ENCODE assay signal across 22 mouse cellular contexts in genomic region chrX:52159621-52160020, GRCm38 (mm10). TPM values are rescaled to one million over a fixed set of nuclear protein-coding genes. Genes with fewer than 3 reads are reported as not detected.
DNase-seq lines count a peak whose midpoint lies in the region; ATAC-seq and TF ChIP-seq lines count a peak whose summit lies in the region.
"Had no signal": no experiment of that assay in that cellular context is flagged by ENCODE, and none has a peak within 500 bp of the region (broad histone marks: within the 10 kb centered on the region; RNA-seq: fewer than 3 reads in every experiment).

No protein-coding gene starts in this region.

- DNase-seq in heart, adult 11 months: peak; percentile 70
- no peak for DNase-seq in heart, adult 9 months (ENCODE audit: low spot score in 2 of 2)
- no peak for DNase-seq in liver, embryonic 14.5 days (ENCODE audit: low read depth in 3 of 3, low spot score in 3 of 3)
- no peak for DNase-seq in adrenal gland, adult 8-10 months
- DNase-seq: adrenal gland, postnatal 10 days; adrenal gland, postnatal 25 days; B cell, adult 2 months; cerebellum, adult 11 months; cerebellum, adult 2 months; cerebellum, adult 9-10 months; cerebellum, postnatal 10 days; cerebellum, postnatal 25 days; forebrain, postnatal 0 days had no signal

- WGBS in liver, embryonic 14.5 days (ENCODE audit: insufficient replicate concordance): 69% methylated on average over 5 of the region's 5 CpGs
- 66% methylated on average over 5 of the region's 5 CpGs for WGBS in liver, embryonic 12.5 days (ENCODE audit: insufficient replicate concordance)

- H3K4me1 ChIP-seq in liver, embryonic 14.5 days (replicated peaks; ENCODE audit: control insufficient read depth in 2 of 2, insufficient read depth in 2 of 2, low read length in 1 of 2): no peaks in the 10 kb centered on the region
- H3K4me1 ChIP-seq in liver, embryonic 12.5 days: peaks cover 20% of the 10 kb centered on the region
- H3K4me1 ChIP-seq in ES-Bruce4 (ENCODE audit: control insufficient read depth, insufficient read depth, low read length): no peaks in the 10 kb centered on the region
- H3K4me1 ChIP-seq: embryonic facial prominence, embryonic 12.5 days had no signal

- no peak for TF ChIP-seq EP300 in liver, embryonic 14.5 days (IDR thresholded peaks at IDR 0.05; ENCODE audit: low read depth)
- TF ChIP-seq EP300 in ES-Bruce4 (IDR thresholded peaks at IDR 0.05; ENCODE audit: insufficient read depth, low read depth, low read length): no peak

- H3K9me3 ChIP-seq in liver, embryonic 14.5 days (ENCODE audit: control insufficient read depth, low read length): no peaks in the 10 kb centered on the region
- no peaks in the 10 kb centered on the region for H3K9me3 ChIP-seq in liver, embryonic 12.5 days (replicated peaks)
- no peaks in the 10 kb centered on the region for H3K9me3 ChIP-seq in ES-Bruce4 (replicated peaks; ENCODE audit: control insufficient read depth, insufficient read depth, low read length, poor library complexity, severe bottlenecking)
- H3K9me3 ChIP-seq: embryonic facial prominence, embryonic 10.5 days; embryonic facial prominence, embryonic 12.5 days; forebrain, embryonic 13.5 days; forebrain, embryonic 15.5 days had no signal

- no peaks in the 10 kb centered on the region for H3K36me3 ChIP-seq in liver, embryonic 14.5 days (replicated peaks; ENCODE audit: control insufficient read depth, insufficient read depth, low read depth)
- H3K36me3 ChIP-seq in liver, embryonic 12.5 days: no peaks in the 10 kb centered on the region
- no peaks in the 10 kb centered on the region for H3K36me3 ChIP-seq in ES-Bruce4 (ENCODE audit: control insufficient read depth, insufficient read depth, low read length, poor library complexity, severe bottlenecking)
- H3K36me3 ChIP-seq: embryonic facial prominence, embryonic 10.5 days; embryonic facial prominence, embryonic 12.5 days; forebrain, embryonic 15.5 days had no signal

- H3K9ac ChIP-seq in liver, embryonic 14.5 days (replicated peaks): no peak overlapping the region
- no peak overlapping the region for H3K9ac ChIP-seq in liver, embryonic 12.5 days
- no peak overlapping the region for H3K9ac ChIP-seq in ES-Bruce4 (ENCODE audit: low read depth, poor library complexity, severe bottlenecking)
- H3K9ac ChIP-seq: embryonic facial prominence, embryonic 12.5 days; forebrain, embryonic 13.5 days; forebrain, embryonic 15.5 days; forebrain, postnatal 0 days had no signal

- no peak overlapping the region for H3K27ac ChIP-seq in liver, embryonic 14.5 days
- H3K27ac ChIP-seq in liver, embryonic 12.5 days: no peak overlapping the region
- H3K27ac ChIP-seq in ES-Bruce4 (ENCODE audit: insufficient read depth, low read length): no peak overlapping the region
- H3K27ac ChIP-seq: embryonic facial prominence, embryonic 10.5 days; embryonic facial prominence, embryonic 12.5 days; forebrain, embryonic 13.5 days; forebrain, embryonic 15.5 days had no signal

- no peak overlapping the region for H3K4me3 ChIP-seq in liver, embryonic 14.5 days (ENCODE audit: insufficient read depth in 1 of 2, low read depth in 2 of 2, low read length in 2 of 2)
- H3K4me3 ChIP-seq in liver, embryonic 12.5 days: no peak overlapping the region
- H3K4me3 ChIP-seq in ES-Bruce4 (ENCODE audit: low read depth, low read length): no peak overlapping the region
- H3K4me3 ChIP-seq: embryonic facial prominence, embryonic 10.5 days; embryonic facial prominence, embryonic 12.5 days; forebrain, embryonic 13.5 days; forebrain, embryonic 15.5 days had no signal

- H3K27me3 ChIP-seq in liver, embryonic 14.5 days (ENCODE audit: control insufficient read depth, insufficient read depth, low read length): 0 out of 2 replicates have a peak, but pooled peaks cover 7% of the 10 kb centered on the region
- peaks cover 29% of the 10 kb centered on the region for H3K27me3 ChIP-seq in liver, embryonic 12.5 days (replicated peaks)
- no peaks in the 10 kb centered on the region for H3K27me3 ChIP-seq in ES-Bruce4 (ENCODE audit: control insufficient read depth, insufficient read depth, low read length, poor library complexity, severe bottlenecking)
- H3K27me3 ChIP-seq: CH12.LX; forebrain, embryonic 13.5 days; forebrain, embryonic 15.5 days had no signal

- peak; percentile 17 for TF ChIP-seq CTCF in liver, embryonic 14.5 days (IDR thresholded peaks at IDR 0.05; ENCODE audit: low read depth)
- TF ChIP-seq CTCF in ES-Bruce4 (IDR thresholded peaks at IDR 0.05; ENCODE audit: low read depth, low read length): peak; percentile 26

- no peak for TF ChIP-seq POLR2A in ES-Bruce4 (IDR thresholded peaks at IDR 0.05; ENCODE audit: insufficient read depth, low read length)

- ATAC-seq in liver, embryonic 14.5 days (ENCODE audit: insufficient read depth): no peak
- no peak for ATAC-seq in liver, embryonic 12.5 days
- ATAC-seq: activated CD4-positive, CD25-positive, alpha-beta regulatory T cell, adult 4 months; CD4-positive, CD25-positive, alpha-beta regulatory T cell, adult 4 months; forebrain, embryonic 13.5 days; forebrain, embryonic 15.5 days; forebrain, postnatal 0 days had no signal

- H3K4me2 ChIP-seq in liver, embryonic 14.5 days (ENCODE audit: low read depth): no peak overlapping the region
- H3K4me2 ChIP-seq in liver, embryonic 12.5 days: no peak overlapping the region
- H3K4me2 ChIP-seq: embryonic facial prominence, embryonic 12.5 days; forebrain, embryonic 13.5 days; forebrain, embryonic 15.5 days had no signal

RNA-seq across cellular contexts. Expression of gene Gpc4, which starts 5.4 kb away (rescaled TPM):
- 2.3 and 3.2 TPM in 2 replicates for polyA plus RNA-seq in liver, embryonic 14.5 days (2012; rRNA removed)
- polyA plus RNA-seq in liver, embryonic 14.5 days (2014; fragmentation: Nextera tagmentation; extraction: Ambion mirVana): 3.9 and 4.2 TPM in 2 replicates
- polyA plus RNA-seq in liver, embryonic 12.5 days (2016; fragmentation: Nextera tagmentation; extraction: Ambion mirVana): 6.3 and 7.2 TPM in 2 replicates
- 129 and 139 TPM in 2 replicates for polyA plus RNA-seq in ES-Bruce4 (2011; ENCODE audit: insufficient read depth, insufficient read length, low read depth, missing spikeins)
- total RNA-seq in adrenal gland, adult 8-10 months (2022): 100 to 1,000 TPM in 2 of 4 experiments, 10 to 100 TPM in 2; 87.2 to 214 (median 143) TPM
- total RNA-seq: CH12.LX had no signal
- polyA plus RNA-seq: CD4-positive, CD25-positive, alpha-beta regulatory T cell, adult 4 months had no signal

Comparison
In these comparisons a context has a peak if more than half of its experiments do, and no peak if none do; other contexts are left out.
1. RNA of gene Gpc4, which starts 5.4 kb away (polyA plus RNA-seq): 129 to 139 TPM in ES-Bruce4; 6.3 to 7.2 TPM in liver, embryonic 12.5 days and 2.3 to 4.2 TPM in liver, embryonic 14.5 days; every median in the first group is over 10 times any median in the second.